Mouse (Mus musculus) E14TG2a.4 (cell line): ENCODE measurements around the gene Izumo2.

ENCODE experiments used
- CTCF ChIP-seq: conservative IDR thresholded peaks from 2 replicates; pipeline ENCODE4 v1.5.1; 2014; ENCODE audit warnings: low read length
- NANOG ChIP-seq: IDR thresholded peaks from 2 replicates; pipeline ENCODE4 v1.6.1; 2014; ENCODE audit warnings: borderline replicate concordance, low read length, mixed read lengths
- POU5F1 ChIP-seq: IDR thresholded peaks from 2 replicates; pipeline ENCODE4 v1.6.1; 2014; ENCODE audit warnings: low read length, borderline replicate concordance

DNA sequence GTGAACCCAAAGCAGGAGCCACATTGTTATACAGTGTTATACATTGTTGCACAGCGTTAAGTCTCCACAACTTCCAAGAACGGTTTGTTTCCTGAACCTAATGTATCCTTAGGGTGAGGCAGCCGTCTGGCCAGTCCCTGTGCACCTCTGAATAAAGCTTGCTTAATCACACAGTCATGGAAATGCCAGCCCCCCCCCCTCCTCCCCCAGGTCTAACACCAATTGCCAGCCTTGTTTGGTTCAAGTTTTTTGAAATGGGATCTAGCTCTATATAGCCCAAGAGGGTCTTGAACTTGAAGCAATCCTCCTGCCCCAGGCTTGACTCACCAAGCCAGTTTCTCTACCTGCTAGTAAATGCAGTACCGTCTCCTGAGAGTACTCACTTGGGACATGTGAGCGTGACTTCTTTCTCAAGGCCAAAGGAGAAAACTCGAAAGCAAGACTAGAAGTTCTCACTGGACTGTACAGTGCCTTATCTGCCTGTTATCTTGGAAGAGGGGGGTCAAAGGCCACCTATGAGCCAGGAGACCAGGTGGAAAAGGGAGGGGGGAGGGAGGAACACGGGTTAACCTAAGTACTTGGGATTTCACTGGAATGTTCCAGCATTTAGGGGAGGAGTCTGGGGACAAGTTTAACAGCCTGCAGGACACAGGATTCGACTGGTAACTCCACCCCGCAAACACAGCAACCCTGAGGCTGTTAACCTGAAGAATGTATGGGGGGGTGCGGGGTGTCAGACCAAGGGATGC lies 14.9 kb upstream of the Izumo2 start:
- TF ChIP-seq CTCF (no peak), NANOG (no peak), POU5F1 (no peak)
